Mouse (Mus musculus) layer of hippocampus, postnatal 10 days (tissue): Measurements from ENCODE around the gene Tmprss9. TPM values are rescaled to one million over a fixed set of nuclear protein-coding genes. Genes with fewer than 3 reads are reported as not detected.

ENCODE experiments used
- DNase-seq, 2 experiments: peaks; one replicate each; pipeline ENCODE4 v3.0.0; 2021; ENCODE audit warnings: low spot score in 2 of 2
- microRNA-seq, 2 experiments: library from miRNA; unstranded; fragments of <30 nt; microRNA quantifications; one replicate each; pipeline ENCODE4 v1.2.0; 2021
- total RNA-seq, 2 experiments: library from RNA; stranded (reverse); gene quantifications; 2 replicates each; pipeline ENCODE4 v1.2.3; 2021

Tmprss9 gene
- total RNA-seq, 2 experiments from 2014 or later = 0.11 to 0.16 TPM

- no peak for DNase-seq
Measured at GRCm38 (mm10) chr10:80935698-80936097, 64.0 kb downstream of the Tmprss9 start.

GRCm38 (mm10) chr10:80936135-80936809 lies 64.6 kb downstream of the Tmprss9 start:
- peak; percentile 71 to 81 for DNase-seq

DNA sequence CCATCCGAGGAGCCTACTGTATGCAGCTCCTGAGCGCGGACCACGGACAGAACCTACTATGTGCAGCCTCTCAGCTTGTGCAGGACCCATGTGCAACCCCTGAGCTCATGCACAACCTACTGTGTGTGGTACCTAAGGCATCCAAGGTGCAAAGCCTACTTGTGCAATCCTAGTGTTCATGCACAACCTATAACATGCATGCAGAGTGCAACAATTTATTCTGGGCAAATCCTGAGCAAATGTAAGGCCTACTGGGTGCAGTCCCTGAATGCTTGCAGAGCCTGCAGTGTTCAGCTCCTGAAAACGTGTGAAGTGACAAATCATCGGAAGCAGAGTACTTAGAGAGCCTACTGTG lies 65.1 kb downstream of the Tmprss9 start:
- no peak for DNase-seq

- DNase-seq = no peak
Measured at GRCm38 (mm10) chr10:80937646-80938045, 66.0 kb downstream of the Tmprss9 start.

GRCm38 (mm10) chr10:80938831-80939550 lies 67.3 kb downstream of the Tmprss9 start:
- peak in 1 of 2 experiments; percentile 42 for DNase-seq

GRCm38 (mm10) chr10:80939671-80940070 lies 68.0 kb downstream of the Tmprss9 start:
- DNase-seq = peak; percentile 72 to 80

GRCm38 (mm10) chr10:80940320-80940987 lies 68.8 kb downstream of the Tmprss9 start:
- no peak for DNase-seq

DNA sequence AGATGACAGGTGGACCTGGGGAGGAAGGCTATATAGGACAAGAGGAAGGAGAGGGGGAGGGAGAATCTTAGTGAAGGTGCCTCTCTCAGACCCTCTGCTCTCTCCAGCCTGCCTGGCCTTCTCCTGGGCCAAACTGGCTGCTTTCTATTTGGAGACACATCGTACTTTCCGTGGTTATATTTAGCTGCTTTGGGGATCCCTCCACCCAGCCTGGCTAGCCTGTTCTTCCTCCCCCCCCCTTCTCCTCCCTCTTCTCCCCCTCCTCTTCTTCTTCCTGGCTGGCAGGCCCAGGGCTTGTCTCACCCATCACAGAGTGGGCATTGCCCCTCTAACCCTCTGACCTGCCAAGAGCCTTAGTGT lies 69.3 kb downstream of the Tmprss9 start:
- DNase-seq = no peak

DNA sequence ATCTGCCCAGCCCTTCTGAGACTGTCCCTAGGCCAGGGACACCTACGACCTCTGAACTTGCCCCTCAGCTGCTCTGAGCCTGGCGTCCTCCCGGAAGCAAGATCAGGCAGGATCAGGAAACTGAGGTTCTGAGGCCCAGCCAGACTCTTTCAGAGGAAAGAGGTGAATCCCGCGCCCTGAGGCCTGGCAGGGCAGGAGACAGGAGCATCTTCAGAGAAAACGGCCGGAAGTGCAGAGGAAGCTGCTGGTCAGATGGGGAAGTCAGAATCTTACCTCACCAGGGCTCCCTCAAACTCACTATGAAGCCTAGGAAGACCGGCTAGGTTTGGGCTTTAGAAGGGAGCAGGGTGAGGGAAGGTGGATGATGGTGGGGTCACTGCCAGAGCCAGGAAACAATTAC lies 71.3 kb downstream of the Tmprss9 start:
- no peak for DNase-seq

DNA sequence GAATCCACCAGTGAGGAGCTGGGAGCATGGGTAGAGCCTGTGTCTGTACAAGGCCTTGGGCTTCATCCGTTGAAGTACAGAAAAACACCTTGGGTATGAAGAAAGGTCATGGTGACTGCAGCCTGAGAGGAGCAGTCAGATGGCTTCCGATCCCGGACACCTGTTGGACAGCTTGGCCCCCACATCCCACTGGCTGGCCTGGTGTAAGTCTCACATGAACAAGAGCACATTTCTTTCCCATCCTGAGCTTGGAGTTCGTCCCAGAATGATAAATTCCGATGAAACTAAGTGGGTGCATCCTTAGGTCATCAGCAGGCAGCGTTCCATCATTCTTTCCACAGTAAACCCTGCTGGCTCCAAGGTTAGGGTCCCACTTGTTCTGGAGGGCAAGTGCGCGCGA lies 72.1 kb downstream of the Tmprss9 start:
- no peak for DNase-seq

DNA sequence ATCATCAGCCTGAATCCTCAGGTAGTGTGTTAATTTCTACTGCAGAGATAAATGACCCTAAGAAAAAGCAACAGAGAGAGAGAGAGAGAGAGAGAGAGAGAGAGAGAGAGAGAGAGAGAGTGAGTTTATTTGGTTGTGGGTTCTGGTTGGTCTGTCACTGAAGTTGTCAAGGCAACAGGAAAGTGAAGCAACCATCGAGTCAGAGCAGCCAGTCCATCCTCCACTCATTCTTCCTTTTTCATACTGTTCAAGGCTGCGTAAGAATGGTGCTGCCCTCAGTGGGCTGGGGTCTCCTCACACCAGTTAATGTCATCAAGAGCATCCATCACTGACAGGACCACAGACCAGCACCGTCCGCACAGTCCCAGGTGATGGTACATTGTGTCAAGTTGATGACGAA lies 72.6 kb downstream of the Tmprss9 start:
- DNase-seq = no peak

- DNase-seq = no peak
Measured at GRCm38 (mm10) chr10:80946684-80947437, 75.2 kb downstream of the Tmprss9 start.

DNA sequence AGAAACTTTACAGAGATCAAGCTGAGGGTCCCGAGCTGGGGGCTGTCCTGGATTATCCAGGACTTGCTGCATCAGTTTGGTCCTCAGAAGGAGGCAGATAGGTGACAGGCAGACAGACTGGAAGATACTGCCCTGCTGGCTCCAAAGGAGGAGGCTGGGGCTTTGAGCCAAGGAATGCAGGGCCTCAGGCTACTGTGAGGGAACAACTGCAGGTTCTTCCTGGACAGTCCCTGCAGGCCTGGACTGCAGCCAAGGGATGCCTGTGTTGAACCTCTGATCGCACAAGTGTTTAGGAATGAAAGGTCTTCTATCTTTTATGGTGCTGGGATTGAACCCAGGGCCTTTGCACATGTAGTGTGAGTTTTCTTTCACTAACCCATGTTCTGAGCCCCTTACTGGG lies 76.2 kb downstream of the Tmprss9 start:
- no peak for DNase-seq

GRCm38 (mm10) chr10:80948570-80948969 lies 76.9 kb downstream of the Tmprss9 start:
- no peak for DNase-seq

DNA sequence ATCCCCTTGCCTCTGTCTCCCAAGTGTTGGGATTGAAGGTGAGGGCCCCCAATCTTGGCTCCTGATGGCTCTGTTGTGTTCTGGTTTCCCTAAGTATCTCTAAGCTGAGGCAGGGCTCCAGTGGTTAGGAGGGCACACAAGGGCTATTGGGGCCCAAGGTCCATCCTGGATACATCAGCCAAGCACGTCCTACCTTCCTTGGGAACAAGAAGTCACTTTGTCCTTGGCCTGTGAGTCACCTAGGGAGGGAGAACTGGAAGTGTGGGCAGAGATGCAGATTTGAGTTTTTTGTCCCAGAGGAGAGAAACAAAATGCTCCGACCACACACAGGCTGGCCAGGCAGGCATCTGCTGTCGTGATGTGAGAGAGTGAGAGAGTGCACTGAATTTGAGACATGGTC lies 77.4 kb downstream of the Tmprss9 start:
- no peak for DNase-seq

Small RNAs within 50 kb of the gene (microRNA-seq; reads per million reads assigned to microRNA genes)
- 5.3 to 6.5 reads per million in 2 experiments for gene Mir1982

Other genes starting within 250 kb of the Tmprss9 start
- 100 to 1,000 TPM; 146 to 157 TPM for gene Csnk1g2, start 249.0 kb upstream of the Tmprss9 start, total RNA-seq
- 10 to 100 TPM; 84.4 to 90.6 TPM for gene Btbd2, start 214.8 kb upstream of the Tmprss9 start, total RNA-seq
- gene Mknk2, start 193.7 kb upstream of the Tmprss9 start, total RNA-seq = 10 to 100 TPM; 48.5 to 53.2 TPM
- gene Mob3a, start 169.9 kb upstream of the Tmprss9 start, total RNA-seq = 10 to 100 TPM; 21.2 to 22.5 TPM
- 10 to 100 TPM; 51.0 to 69.9 TPM for gene Izumo4, start 169.7 kb upstream of the Tmprss9 start, total RNA-seq
- gene Ap3d1, start 129.6 kb upstream of the Tmprss9 start, total RNA-seq = 100 to 1,000 TPM; 135 to 139 TPM
- gene Dot1l, start 116.6 kb upstream of the Tmprss9 start, total RNA-seq = 10 to 100 TPM; 61.0 to 67.4 TPM
- gene Sf3a2, start 73.7 kb upstream of the Tmprss9 start, total RNA-seq = 10 to 100 TPM; 42.9 to 45.3 TPM
- gene Plekhj1, start 73.2 kb upstream of the Tmprss9 start, total RNA-seq = 10 to 100 TPM; 61.9 to 72.8 TPM
- gene Amh, start 66.6 kb upstream of the Tmprss9 start, total RNA-seq = 1 to 10 TPM; 2.1 to 2.5 TPM
- 1 to 10 TPM; 1.4 TPM for gene Jsrp1, start 58.4 kb upstream of the Tmprss9 start, total RNA-seq
- gene Oaz1, start 45.2 kb upstream of the Tmprss9 start, total RNA-seq = 100 to 1,000 TPM; 399 to 419 TPM
- gene Lingo3, start 27.8 kb upstream of the Tmprss9 start, total RNA-seq = 10 to 100 TPM; 20.4 to 25.9 TPM
- 10 to 100 TPM; 52.3 to 54.0 TPM for gene Lsm7, start 16.6 kb upstream of the Tmprss9 start, total RNA-seq
- gene Sppl2b, start 16.6 kb upstream of the Tmprss9 start, total RNA-seq = 10 to 100 TPM; 80.4 to 97.8 TPM
- gene Timm13, start 29.1 kb downstream of the Tmprss9 start, total RNA-seq = 100 to 1,000 TPM; 157 to 172 TPM
- gene Lmnb2, start 46.4 kb downstream of the Tmprss9 start, total RNA-seq = 10 to 100 TPM; 23.1 to 26.2 TPM
- gene Gadd45b, start 58.2 kb downstream of the Tmprss9 start, total RNA-seq = 10 to 100 TPM; 12.1 to 14.4 TPM
- 100 to 1,000 TPM; 145 to 156 TPM for gene Gng7, start 143.1 kb downstream of the Tmprss9 start, total RNA-seq
- gene Diras1, start 153.8 kb downstream of the Tmprss9 start, total RNA-seq = 100 to 1,000 TPM in 1 of 2 experiments, 10 to 100 TPM in 1; 92.4 to 110 TPM
- gene Slc39a3, start 165.6 kb downstream of the Tmprss9 start, total RNA-seq = 10 to 100 TPM; 57.3 to 66.0 TPM
- gene Sgta, start 188.3 kb downstream of the Tmprss9 start, total RNA-seq = 100 to 1,000 TPM; 176 to 186 TPM
- gene Thop1, start 198.2 kb downstream of the Tmprss9 start, total RNA-seq = 10 to 100 TPM; 56.3 to 57.6 TPM
- gene Creb3l3, start 227.0 kb downstream of the Tmprss9 start, total RNA-seq = under 1 TPM; 0.41 to 0.45 TPM
- 100 to 1,000 TPM; 139 to 150 TPM for gene Map2k2, start 234.1 kb downstream of the Tmprss9 start, total RNA-seq